Mouse (Mus musculus): Measurements from ENCODE around the gene Olfr1102.

Olfr1102 gene

DNA sequence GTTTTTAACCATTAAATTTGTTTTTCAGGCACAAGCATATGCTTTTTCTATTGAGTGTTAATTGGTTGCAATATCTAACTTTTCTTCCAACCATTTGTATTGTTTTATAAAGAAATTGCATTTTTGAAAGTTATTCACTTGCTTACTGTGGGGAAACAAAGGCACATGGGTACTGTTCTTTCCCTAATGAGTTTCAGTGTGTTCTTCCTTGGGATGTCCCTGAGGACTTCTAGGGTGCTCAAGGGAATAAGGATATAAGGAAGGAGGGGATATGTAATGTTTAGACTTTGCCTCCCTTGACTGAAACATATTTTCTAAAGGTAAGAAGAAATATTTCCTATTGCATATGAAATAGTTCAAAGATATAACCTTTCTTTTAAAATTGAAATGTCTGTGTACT is at the start of gene Olfr1102:
Olfr1102 (plus strand) TSS at position 301 of the 400 bp plus-strand sequence.
- no peak for DNase-seq

DNA sequence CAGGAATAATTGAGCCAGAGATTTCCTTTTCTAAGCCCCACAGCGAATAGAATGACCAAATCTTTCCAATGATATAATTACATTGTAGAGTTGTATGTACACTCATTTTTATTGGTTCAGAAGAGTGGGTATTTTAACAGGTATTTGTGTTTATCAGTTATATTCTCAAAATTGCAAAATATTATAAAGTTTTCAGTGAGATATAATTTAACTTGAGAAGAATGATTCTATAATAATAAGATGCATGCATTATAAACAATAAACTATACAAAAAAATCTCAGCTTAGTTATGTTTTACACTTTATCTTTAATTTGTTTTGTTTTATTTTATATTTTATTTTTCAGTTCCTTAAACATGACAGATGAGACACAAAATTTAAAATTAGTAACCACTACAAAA is 37.6 kb upstream of the Olfr1102 start, which contains the start of gene Olfr1099:
Olfr1099 (minus strand) TSS at position 101 of the 400 bp plus-strand sequence.
- no peak for DNase-seq

DNA sequence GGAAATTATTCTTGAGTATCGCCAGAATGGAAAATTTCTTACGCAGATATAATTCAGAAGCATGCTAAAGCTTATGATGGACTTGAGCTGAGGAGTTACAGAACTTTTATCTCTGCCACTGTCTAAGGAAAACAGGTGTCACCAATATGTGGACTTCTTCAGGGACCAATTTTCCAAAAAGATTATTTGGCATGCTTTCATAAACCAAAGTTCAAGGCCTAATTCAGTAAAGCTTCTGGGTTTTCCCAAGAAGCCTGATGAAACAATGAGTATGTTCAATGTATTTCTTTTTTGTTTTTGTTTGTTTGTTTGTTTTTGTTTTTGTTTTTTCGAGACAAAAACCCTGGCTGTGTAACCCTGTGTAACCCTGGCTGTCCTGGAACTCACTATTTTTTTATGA is 18.3 kb upstream of the Olfr1102 start, which contains the start of gene Olfr1100:
Olfr1100 (minus strand) TSS at position 101 of the 400 bp plus-strand sequence.
- no peak for DNase-seq

GRCm38 (mm10) chr2:86991121-86991520 is 7.1 kb upstream of the Olfr1102 start, which contains the start of gene Olfr1101:
Gene Olfr1101 (minus strand): TSS chr2:86991221.
- no peak for DNase-seq

GRCm38 (mm10) chr2:87026980-87027379 is 28.8 kb downstream of the Olfr1102 start, which contains the start of gene Olfr1104:
Gene Olfr1104 (minus strand): TSS chr2:87027080.
- no peak for DNase-seq

DNA sequence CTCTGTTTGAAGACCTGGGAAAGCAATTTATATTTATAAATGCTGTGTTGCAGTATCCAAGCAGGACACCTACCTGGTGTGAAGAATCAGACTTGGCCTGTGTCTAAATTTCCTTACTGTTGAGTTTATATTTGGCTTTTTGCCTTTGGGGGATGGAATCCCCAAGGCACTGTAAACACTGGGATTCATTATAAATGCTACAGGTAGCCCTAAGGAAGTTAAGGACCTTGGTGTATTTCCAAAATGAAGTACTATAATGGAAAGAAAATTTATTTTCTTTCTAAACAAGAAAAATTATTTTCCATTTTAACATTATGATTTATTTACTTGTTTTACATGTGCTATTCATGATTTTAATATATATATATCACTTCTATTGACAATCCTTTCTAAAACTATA is 38.2 kb downstream of the Olfr1102 start, which contains the start of gene Olfr1105:
Olfr1105 (minus strand) TSS at position 101 of the 400 bp plus-strand sequence.
- no peak for DNase-seq

GRCm38 (mm10) chr2:87052173-87052572 is 54.0 kb downstream of the Olfr1102 start, which contains the start of gene Olfr1106:
Gene Olfr1106 (minus strand): TSS chr2:87052273.
- DNase-seq: no peak

Data from kidney, postnatal 4 days (tissue).